Comparison of ENCODE assay signal across 9 mouse cellular contexts in the genomic region with DNA sequence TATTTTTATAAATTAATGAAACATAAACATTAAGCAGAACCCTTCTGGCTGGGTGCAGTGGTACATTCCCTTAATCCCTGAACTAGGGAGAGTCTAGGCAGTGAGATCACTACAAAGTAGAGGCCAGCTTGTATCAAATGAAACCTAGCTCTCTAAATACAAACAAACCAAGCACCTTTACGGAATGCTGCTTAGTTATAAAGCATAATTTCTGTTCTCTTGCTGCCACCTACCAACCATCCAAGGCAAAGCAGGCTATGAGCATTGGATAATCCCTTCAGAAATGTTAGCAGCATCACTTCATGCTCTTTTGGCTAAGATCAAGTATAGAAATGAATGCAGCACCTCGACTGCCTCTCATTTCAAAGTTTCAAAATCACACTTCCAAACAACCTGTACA. TPM values are rescaled to one million over a fixed set of nuclear protein-coding genes. Genes with fewer than 3 reads are reported as not detected.
DNase-seq lines count a peak whose midpoint lies in the region; ATAC-seq lines count a peak whose summit lies in the region.
"Had no signal": no experiment of that assay in that cellular context is flagged by ENCODE, and none has a peak within 500 bp of the region (broad histone marks: within the 10 kb centered on the region; RNA-seq: fewer than 3 reads in every experiment).

No protein-coding gene starts in this region.

- no peak overlapping the region for H3K27ac ChIP-seq in forebrain, embryonic 15.5 days (replicated peaks)
- no peak overlapping the region for H3K27ac ChIP-seq in kidney, embryonic 16.5 days (ENCODE audit: low read length)
- H3K27ac ChIP-seq: liver, embryonic 15.5 days had no signal

- peak; percentile 40 for DNase-seq in adrenal gland, adult 2 months
- no peak for DNase-seq in adrenal gland, postnatal 4 days (ENCODE audit: low spot score in 2 of 2)
- peak; percentile 22 for DNase-seq in urinary bladder, postnatal 14 days (ENCODE audit: low spot score)
- no peak for DNase-seq in urinary bladder, postnatal 10 days (ENCODE audit: low spot score)
- no peak for DNase-seq in testis, postnatal 10 days (ENCODE audit: low spot score)

- H3K9me3 ChIP-seq in forebrain, embryonic 15.5 days = no peaks in the 10 kb centered on the region
- H3K9me3 ChIP-seq in kidney, embryonic 16.5 days (ENCODE audit: low read length) = no peaks in the 10 kb centered on the region
- H3K9me3 ChIP-seq: liver, embryonic 15.5 days had no signal

- H3K4me2 ChIP-seq in forebrain, embryonic 15.5 days (replicated peaks) = no peak overlapping the region
- no peak overlapping the region for H3K4me2 ChIP-seq in kidney, embryonic 16.5 days (replicated peaks; ENCODE audit: low read depth, low read length)
- H3K4me2 ChIP-seq: liver, embryonic 15.5 days had no signal

- peak; percentile 64; the same call in 1 of the 2 replicates for ATAC-seq in forebrain, embryonic 15.5 days (replicated peaks)
- peak; percentile 57; the same call in 1 of the 2 replicates for ATAC-seq in kidney, embryonic 16.5 days (ENCODE audit: low FRiP score, low TSS enrichment)
- ATAC-seq in megakaryocyte-erythroid progenitor cell, adult 5-6 weeks (replicated peaks; ENCODE audit: low FRiP score, low TSS enrichment, poor library complexity, severe bottlenecking) = peak; percentile 55; the same call in 1 of the 2 replicates

- H3K9ac ChIP-seq in forebrain, embryonic 15.5 days (replicated peaks) = no peak overlapping the region
- H3K9ac ChIP-seq in kidney, embryonic 16.5 days (replicated peaks; ENCODE audit: low read length) = no peak overlapping the region
- H3K9ac ChIP-seq: liver, embryonic 15.5 days had no signal

- H3K4me1 ChIP-seq in forebrain, embryonic 15.5 days = no peaks in the 10 kb centered on the region
- no peaks in the 10 kb centered on the region for H3K4me1 ChIP-seq in kidney, embryonic 16.5 days (ENCODE audit: insufficient read depth, low read length)
- H3K4me1 ChIP-seq: liver, embryonic 15.5 days had no signal

- WGBS in forebrain, embryonic 15.5 days = 23% methylated on average over 2 of the region's 2 CpGs
- WGBS in kidney, embryonic 16.5 days = 32% methylated on average over 2 of the region's 2 CpGs

- no peaks in the 10 kb centered on the region for H3K36me3 ChIP-seq in forebrain, embryonic 15.5 days
- H3K36me3 ChIP-seq in kidney, embryonic 16.5 days (ENCODE audit: insufficient read depth, low read length) = no peaks in the 10 kb centered on the region
- H3K36me3 ChIP-seq: liver, embryonic 15.5 days had no signal

- H3K4me3 ChIP-seq in forebrain, embryonic 15.5 days = no peak overlapping the region
- no peak overlapping the region for H3K4me3 ChIP-seq in kidney, embryonic 16.5 days (ENCODE audit: low read length)
- H3K4me3 ChIP-seq: liver, embryonic 15.5 days had no signal

- H3K27me3 ChIP-seq in forebrain, embryonic 15.5 days = no peaks in the 10 kb centered on the region
- H3K27me3 ChIP-seq in kidney, embryonic 16.5 days (ENCODE audit: insufficient read depth, low read length) = no peaks in the 10 kb centered on the region

RNA-seq across cellular contexts. Expression of gene Acyp2, which starts 7.7 kb away (rescaled TPM):
- 10 to 100 TPM; 25.9 to 37.1 TPM for total RNA-seq in adrenal gland, adult 2 months (2021)
- 3.9 TPM in 2 replicates for polyA plus RNA-seq in adrenal gland, adult 2 months (2012; rRNA removed)
- 10 to 100 TPM; 17.3 to 21.0 TPM for total RNA-seq in adrenal gland, postnatal 4 days (2021)
- 9.1 and 10.0 TPM in 2 replicates for polyA plus RNA-seq in forebrain, embryonic 15.5 days (2015; fragmentation: Nextera tagmentation; extraction: Ambion mirVana)
- polyA plus RNA-seq in kidney, embryonic 16.5 days (2015; fragmentation: Nextera tagmentation; extraction: Ambion mirVana) = 19.0 and 19.8 TPM in 2 replicates
- total RNA-seq in megakaryocyte-erythroid progenitor cell, adult 5-6 weeks (2014; fragmentation: Nextera tagmentation) = 1.0 and 4.4 TPM in 2 replicates
- 4.9 and 13.2 TPM in 2 replicates for total RNA-seq in megakaryocyte-erythroid progenitor cell, adult 5-6 weeks (2017)

Comparison
In these comparisons a context has a peak if more than half of its experiments do, and no peak if none do; other contexts are left out.
1. DNase-seq: peak in adrenal gland, adult 2 months (single experiment) and urinary bladder, postnatal 14 days (single experiment); none in adrenal gland, postnatal 4 days (0 of 2), urinary bladder, postnatal 10 days (single experiment) and testis, postnatal 10 days (single experiment).
2. Peak in every context shown above with its lines, with median percentiles within 50 percentile points of each other: ATAC-seq.